9 mouse cellular contexts compared by ENCODE assay signal in the genomic region with DNA sequence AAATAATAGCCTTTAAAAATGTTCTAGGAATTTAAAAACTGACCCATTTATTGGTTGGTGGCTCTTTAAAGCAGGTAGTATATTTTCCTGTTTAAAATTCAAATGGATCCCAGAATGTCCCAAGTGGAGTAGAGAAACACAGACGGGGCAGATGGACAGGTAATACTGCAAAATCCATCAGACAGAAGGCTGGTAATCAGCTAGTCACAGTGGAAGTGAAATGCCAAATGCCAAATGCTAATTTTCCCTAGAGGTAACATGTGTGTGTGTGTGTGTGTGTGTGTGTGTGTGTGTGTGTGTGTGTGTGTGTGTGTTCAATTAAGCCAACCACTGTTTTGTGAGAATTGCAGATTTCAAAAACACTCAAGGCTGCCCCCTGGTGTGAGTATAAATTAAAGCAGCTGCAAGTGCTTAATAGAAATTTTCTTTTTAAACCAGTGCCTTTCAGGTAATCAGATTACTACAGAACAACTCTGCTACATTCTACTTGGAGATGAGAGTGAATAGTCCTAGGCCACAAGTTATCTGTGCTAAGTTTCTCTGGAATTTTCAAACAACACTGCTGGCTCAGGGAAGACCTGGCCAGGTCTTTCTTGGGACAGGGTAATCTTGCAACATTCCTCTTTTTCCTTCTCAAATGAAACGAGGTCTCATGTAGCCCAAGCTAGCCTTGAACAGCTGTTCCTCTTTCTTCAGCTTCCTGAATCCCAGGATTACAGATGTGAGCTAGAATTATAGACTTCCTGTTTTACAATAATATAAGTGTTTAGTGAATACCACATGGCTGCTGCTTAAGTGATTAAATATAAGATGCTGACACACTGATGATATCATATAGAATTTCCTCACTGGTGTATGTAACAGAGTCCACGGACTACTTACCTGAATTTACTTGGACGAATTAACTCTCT.
A peak's percentile ranks its signal among the peaks of the same experiment; 100 is the strongest.
DNase-seq lines count a peak whose midpoint lies in the region; ATAC-seq lines count a peak whose summit lies in the region.
"Had no signal": no experiment of that assay in that cellular context is flagged by ENCODE, and none has a peak within 500 bp of the region (broad histone marks: within the 10 kb centered on the region; RNA-seq: fewer than 3 reads in every experiment).

No protein-coding gene starts in this region.

- H3K4me1 ChIP-seq in forebrain, embryonic 15.5 days: no peaks in the 10 kb centered on the region
- H3K4me1 ChIP-seq: heart, embryonic 15.5 days had no signal

- no peak overlapping the region for H3K4me2 ChIP-seq in forebrain, embryonic 15.5 days (replicated peaks)
- H3K4me2 ChIP-seq: heart, embryonic 15.5 days had no signal

- H3K9ac ChIP-seq in forebrain, embryonic 15.5 days (replicated peaks): no peak overlapping the region
- H3K9ac ChIP-seq: heart, embryonic 15.5 days had no signal

- DNase-seq in layer of hippocampus, postnatal 14 days (ENCODE audit: low spot score in 2 of 2): peak; percentile 44 to 54
- no peak for DNase-seq in layer of hippocampus, adult 9-10 months (ENCODE audit: low spot score)
- DNase-seq in Muller cell, postnatal 12 days (ENCODE audit: inconsistent ontology term): peak; percentile 15
- peak; percentile 23 for DNase-seq in cerebellum, adult 11-12 months
- peak; percentile 11 for DNase-seq in lung, postnatal 36 days
- DNase-seq in urinary bladder, adult 18-20 months (ENCODE audit: low spot score in 2 of 2): no peak
- no peak for DNase-seq in heart, adult 11 months

- 67% methylated on average over 4 of the region's 4 CpGs for WGBS in forebrain, embryonic 15.5 days

- no peaks in the 10 kb centered on the region for H3K36me3 ChIP-seq in forebrain, embryonic 15.5 days
- H3K36me3 ChIP-seq: heart, embryonic 15.5 days had no signal

- no peaks in the 10 kb centered on the region for H3K27me3 ChIP-seq in forebrain, embryonic 15.5 days
- H3K27me3 ChIP-seq: heart, embryonic 15.5 days had no signal

- peak; percentile 32 for ATAC-seq in forebrain, embryonic 15.5 days (replicated peaks)

- H3K4me3 ChIP-seq in forebrain, embryonic 15.5 days: no peak overlapping the region
- H3K4me3 ChIP-seq: heart, embryonic 15.5 days had no signal

- H3K9me3 ChIP-seq in forebrain, embryonic 15.5 days: no peaks in the 10 kb centered on the region
- H3K9me3 ChIP-seq: heart, embryonic 15.5 days had no signal

- no peak overlapping the region for H3K27ac ChIP-seq in forebrain, embryonic 15.5 days (replicated peaks)
- H3K27ac ChIP-seq: heart, embryonic 15.5 days had no signal

Comparison
In these comparisons a context has a peak if more than half of its experiments do, and no peak if none do; other contexts are left out.
1. DNase-seq: peak in layer of hippocampus, postnatal 14 days (2 of 2), Muller cell, postnatal 12 days (single experiment), cerebellum, adult 11-12 months (single experiment) and lung, postnatal 36 days (single experiment); none in layer of hippocampus, adult 9-10 months (single experiment), urinary bladder, adult 18-20 months (0 of 2) and heart, adult 11 months (single experiment).